Mouse (Mus musculus) spleen, embryonic (tissue): Measurements from ENCODE around the gene Tuba4a.

Source experiments
- CTCF ChIA-PET: fragments of 350-600 bp; sonication (Branson Sonifier 250); formaldehyde crosslinking; loops from one replicate; lab custom pipeline; 2022; lab: Charles Lee

Tuba4a gene

GRCm38 (mm10) chr1:75213096-75213495 lies 6.6 kb downstream of the Tuba4a start:
- CTCF ChIA-PET: no interaction called here

DNA sequence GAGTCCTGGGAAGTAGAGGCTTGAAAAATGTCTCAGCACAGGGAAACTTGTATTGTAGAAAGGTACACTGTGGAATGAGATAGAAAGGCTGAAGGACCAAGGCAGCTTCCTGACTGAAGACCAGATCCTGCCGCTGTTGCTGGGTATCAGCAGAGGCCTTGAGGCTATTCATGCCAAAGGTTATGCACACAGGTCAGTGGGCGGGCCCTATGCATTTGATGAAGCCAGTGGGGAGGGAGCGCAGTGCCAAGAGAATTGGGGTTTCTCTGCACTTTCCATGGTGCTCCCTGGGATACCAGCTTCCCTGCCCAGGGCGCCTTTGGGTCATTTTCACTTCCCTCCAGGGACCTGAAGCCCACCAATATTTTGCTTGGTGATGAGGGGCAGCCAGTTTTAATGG lies 7.1 kb downstream of the Tuba4a start:
- CTCF ChIA-PET: interaction anchor here (1.2 kb wide), 1 partner anchor 8 kb away, joined by 4 read pairs; no protein-coding TSS in a partner anchor

GRCm38 (mm10) chr1:75211141-75211708 lies 8.4 kb downstream of the Tuba4a start:
- CTCF ChIA-PET: interaction anchor here (1.2 kb wide), 1 partner anchor 10 kb away, joined by 4 read pairs; no protein-coding TSS in a partner anchor

DNA sequence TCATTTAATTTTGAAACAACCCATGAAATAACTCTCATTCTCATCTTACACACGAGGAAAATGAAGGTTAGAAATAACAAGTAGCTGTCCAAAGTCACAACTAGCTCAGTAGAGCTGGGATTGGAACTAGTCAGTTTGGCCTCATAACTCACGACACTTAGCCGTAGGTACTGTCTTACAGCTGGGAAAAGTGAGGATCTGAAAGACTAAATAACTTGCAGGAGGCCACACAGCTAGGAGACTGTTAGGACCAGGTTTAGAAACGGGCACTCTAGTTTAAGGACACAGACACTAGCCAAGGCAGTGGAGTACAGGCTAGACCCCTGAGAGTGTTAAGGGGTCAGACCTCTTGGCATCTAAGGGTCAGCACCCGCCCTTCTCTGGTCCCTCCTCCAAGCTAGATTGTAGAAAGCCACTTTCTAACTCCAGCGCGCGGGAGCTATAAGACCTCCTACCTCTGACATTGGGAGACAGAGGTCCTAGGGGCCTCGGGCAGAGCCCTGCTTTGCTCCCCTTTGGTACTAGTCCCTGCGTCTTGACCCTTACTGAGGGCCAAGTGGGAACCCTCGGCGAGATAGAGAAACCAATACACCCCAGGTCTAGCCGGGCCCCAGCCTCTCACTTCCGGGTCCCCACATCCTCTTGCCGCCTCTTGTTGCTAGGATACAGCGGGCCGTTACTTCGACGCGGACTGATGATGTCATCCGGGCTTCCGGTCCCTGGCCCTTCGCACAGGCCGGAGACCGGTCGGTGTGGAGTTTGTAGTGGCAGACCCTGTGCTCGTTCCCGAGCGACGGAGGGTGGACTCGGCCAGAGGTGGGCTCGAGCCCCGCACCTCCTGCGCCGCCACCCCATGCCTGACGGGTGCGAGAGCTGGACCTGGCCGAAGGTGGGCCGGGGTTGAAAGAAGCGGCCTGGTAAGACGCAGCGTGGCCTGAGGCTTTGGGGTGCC lies 9.3 kb downstream of the Tuba4a start, which contains the start of the genes Glb1l and Stk16:
TSS of gene Glb1l (minus strand) at position 678 of the 952 bp plus-strand sequence.
TSS of gene Stk16 (plus strand) at position 703 of the 952 bp plus-strand sequence.
- CTCF ChIA-PET: no interaction called here

DNA sequence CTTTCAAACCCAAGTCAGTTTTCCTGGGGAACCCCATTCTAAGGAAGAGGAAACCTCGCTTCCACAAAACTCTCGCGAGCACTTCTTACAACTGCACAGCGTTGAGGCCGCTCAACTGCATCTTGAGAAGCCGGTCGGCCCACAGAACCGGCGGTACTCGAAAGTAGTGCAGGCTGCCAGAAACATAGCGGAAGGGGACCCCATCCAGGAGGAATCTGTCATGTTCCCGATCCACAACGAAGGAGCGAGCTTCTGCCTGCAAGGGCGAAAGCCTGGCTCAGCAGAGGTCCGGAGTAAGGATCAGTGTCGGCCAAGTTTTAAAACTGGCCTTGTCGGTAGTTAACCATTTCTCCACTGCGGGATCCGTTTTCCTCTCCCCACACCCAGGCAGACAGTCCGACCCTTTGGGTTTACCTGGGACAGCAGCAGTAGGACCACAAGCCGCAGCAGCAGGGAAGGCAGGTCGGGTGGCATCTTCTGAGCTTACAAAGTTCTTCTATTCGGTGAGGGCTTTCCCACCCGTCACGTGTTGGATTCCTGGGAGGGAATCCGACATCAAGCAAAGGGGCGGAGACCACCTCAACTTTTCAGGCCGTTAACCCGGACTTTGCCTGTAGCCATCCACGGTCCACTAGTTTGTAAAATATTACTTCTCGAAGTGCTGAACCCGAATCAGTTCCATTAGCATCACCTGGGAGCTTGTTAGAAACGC lies 10.5 kb downstream of the Tuba4a start:
- CTCF ChIA-PET: no interaction called here

DNA sequence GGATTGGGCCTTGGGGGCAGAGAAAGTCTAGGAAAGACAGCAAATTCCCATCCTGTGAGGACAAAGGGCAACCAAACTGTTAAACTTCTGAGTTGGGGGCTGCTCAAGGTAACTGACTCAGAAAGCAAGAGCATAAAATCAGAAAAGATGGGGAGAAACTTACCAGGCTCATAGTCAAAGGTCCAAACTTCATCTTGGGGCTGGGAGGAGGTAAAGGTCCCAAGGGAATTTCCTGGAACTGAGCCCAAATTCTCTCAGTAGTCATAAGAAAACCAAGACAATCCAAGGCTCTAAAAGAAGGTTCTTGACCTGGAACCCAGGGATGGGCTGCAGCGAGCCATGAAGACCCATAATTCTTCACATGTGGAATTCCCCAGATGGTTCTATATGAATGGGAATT lies 18.4 kb downstream of the Tuba4a start:
- CTCF ChIA-PET: no interaction called here

DNA sequence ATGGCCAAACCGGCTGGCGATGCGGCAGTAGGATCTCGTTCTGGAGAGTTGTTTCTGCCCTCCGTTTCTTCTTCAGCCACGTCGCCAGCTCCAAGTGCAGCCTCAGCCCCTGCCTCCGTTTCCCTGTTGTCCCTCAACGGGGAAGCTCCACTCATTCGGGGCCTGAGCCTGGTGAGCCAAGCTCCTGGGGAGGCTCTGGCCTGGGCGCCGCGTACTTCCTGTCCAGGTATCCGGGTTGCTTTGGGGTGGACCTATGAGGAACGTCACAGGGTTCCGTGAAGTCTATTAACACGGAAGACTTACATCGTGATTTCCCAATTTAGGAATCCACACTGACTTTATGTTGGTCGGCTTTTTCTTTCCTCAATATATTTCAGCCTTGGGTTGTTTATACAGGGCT lies 27.2 kb downstream of the Tuba4a start:
- CTCF ChIA-PET: no interaction called here

DNA sequence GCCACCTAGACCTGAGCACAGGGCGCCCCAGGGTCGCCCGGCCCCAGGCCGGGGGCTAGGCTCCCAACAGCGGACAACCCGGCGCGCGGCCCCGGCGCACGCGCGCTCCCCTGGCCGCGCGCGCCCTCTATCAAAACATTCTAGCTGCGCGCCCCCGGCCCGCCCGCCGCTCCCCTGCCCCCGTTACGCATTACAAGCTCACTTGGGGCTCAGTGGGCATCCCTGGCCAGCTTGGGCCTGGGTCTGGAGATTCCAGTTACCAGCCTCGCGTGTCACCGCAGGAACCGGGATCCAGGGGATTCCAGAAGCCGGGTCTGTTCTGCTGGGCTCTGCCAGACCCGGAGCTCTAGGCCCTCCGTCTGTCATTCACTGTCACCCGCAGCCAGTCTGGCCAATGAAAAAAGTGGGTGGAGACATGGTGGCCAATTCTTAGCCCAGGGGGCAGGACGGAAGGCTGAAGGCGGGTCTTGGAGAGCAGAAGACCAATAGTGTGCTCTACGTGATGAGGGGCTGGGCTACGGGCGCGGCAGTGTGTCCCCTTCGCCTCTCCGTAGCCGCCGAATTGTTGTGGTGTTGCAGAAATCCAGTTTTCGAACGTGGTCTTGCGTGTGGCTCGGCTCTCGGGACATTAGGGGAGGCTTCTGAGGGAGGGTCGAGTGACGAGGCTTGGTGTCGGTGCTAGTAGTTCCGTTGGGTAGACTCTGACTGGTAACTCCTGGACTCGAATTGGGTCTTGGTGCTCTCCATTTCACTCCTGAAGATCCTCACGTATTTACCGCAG lies 27.9 kb downstream of the Tuba4a start, which contains the start of the genes Ankzf1 and Atg9a:
TSS of gene Ankzf1 (plus strand) at position 530 of the 781 bp plus-strand sequence.
TSS of gene Atg9a (minus strand) at position 575 of the 781 bp plus-strand sequence.
- CTCF ChIA-PET: interaction anchor here (0.5 kb wide), 1 partner anchor 11 kb away, joined by 3 read pairs; no protein-coding TSS in a partner anchor

DNA sequence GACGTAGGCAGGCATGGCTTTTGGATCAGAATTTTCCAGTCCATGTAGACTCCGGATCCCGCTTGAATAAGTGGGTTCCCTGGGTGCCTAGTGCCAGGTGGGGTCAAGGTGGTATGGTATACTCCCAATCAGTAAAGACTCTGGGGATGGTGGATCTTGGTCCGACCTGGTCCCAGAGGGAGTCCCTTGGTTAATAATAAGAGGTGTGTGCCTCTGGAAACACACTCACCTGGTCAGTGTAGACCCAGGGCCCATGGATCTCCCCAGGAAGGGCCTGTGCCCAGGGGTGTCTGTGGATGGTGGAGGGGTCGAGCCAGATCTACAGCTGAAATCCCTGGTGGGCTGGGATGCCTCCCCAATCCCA lies 28.4 kb downstream of the Tuba4a start:
- CTCF ChIA-PET: interaction anchor here (0.5 kb wide), 1 partner anchor 10 kb away, joined by 3 read pairs; no protein-coding TSS in a partner anchor

GRCm38 (mm10) chr1:75190577-75190976 lies 29.1 kb downstream of the Tuba4a start:
- CTCF ChIA-PET: interaction anchor here (0.5 kb wide), 1 partner anchor 345 kb away, joined by 3 read pairs; no protein-coding TSS in a partner anchor

DNA sequence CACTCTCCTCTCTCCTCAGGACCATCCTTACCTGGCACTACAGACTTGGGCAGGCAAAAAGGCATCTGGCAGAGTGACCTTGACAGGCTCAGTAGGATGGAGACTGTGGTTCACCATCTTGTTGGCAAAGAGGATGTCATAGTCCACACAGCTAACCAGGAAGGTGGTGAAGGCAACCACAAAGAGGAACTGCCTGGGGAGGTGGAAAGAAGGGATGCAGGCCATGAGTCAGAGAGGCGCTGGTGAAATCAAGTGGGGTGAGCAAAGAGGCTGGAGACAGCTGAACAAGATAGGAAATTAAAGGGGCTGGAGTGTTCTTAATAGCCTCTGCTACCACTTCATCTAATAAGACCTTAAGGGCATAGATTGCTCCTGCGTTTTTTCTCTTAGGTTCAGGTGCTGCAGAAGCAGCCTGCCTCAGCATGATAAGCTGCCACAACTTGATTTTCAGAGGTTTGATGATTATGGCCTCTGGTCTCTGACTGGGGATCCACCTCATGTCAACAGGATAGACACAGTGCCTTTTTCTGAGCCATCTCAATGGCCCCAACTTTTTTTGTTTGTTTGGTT lies 31.7 kb downstream of the Tuba4a start:
- CTCF ChIA-PET: no interaction called here

GRCm38 (mm10) chr1:75187126-75187525 lies 32.5 kb downstream of the Tuba4a start:
- CTCF ChIA-PET: no interaction called here

GRCm38 (mm10) chr1:75185495-75185894 lies 34.2 kb downstream of the Tuba4a start:
- CTCF ChIA-PET: no interaction called here

DNA sequence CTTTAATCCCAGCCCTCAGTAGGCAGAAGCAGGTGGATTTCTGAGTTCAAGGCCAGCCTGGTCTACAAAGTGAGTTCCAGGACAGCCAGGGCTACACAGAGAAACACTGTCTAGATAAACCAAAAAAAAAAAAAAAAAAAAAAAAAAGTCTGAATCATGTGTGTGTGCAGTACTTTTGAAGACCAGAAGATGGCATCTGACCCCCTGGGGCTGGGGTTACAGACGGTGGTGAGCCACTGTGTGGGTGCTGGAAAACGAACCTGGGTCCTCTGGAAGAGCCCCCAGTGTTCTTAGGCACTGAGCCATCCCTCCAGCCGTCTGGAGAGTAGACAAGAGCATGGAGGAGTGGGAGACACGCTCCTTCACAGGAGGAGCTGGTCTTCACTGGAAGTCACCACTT lies 37.5 kb downstream of the Tuba4a start:
- CTCF ChIA-PET: no interaction called here

- CTCF ChIA-PET: no interaction called here
These were observed 38.2 kb downstream of the Tuba4a start for GRCm38 (mm10) chr1:75181377-75181870.

DNA sequence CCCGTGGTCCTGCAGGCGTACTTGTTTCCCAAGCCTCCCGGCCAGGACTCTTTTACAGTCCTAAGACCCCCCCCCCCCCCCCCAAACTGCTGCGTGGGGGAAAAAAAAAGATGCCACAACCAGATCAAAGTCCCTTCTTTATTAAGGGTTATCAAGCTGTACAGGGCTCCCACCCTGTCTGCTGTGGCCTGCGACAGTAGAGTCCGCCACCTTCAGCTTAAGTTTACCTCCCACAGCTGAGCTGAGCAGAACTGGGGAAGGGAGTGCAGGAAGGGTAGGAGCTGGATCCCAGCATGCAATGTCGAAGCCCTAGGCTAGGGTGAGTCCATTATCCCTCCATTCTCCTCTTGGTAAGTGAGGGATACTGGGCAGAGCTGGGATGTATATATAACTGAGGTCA lies 38.9 kb downstream of the Tuba4a start:
- CTCF ChIA-PET: interaction anchor here (0.6 kb wide), 2 partner anchors 11 to 266 kb away, joined by 3 read pairs; no protein-coding TSS in a partner anchor

GRCm38 (mm10) chr1:75180105-75180590 lies 39.5 kb downstream of the Tuba4a start, which contains the start of gene Abcb6:
Gene Abcb6 (minus strand): TSS chr1:75180392.
- CTCF ChIA-PET: interaction anchor here (0.6 kb wide), 1 partner anchor 266 kb away, joined by 3 read pairs; no protein-coding TSS in a partner anchor

GRCm38 (mm10) chr1:75179334-75180104 lies 40.1 kb downstream of the Tuba4a start:
- CTCF ChIA-PET: no interaction called here
